Mouse (Mus musculus) testis, adult 2 months (tissue): ENCODE measurements around the gene Kdm5a.

Experiments used
- CTCF ChIP-seq: fragments of 200-500 bp; IDR thresholded peaks from 2 replicates; pipeline ENCODE4 v1.5.1; 2012; ENCODE audit warnings: low read depth, mild to moderate bottlenecking, inconsistent platforms, low read length, moderate library complexity; ENCODE audit not compliant: control insufficient read depth, insufficient read depth, insufficient replicate concordance
- POLR2A ChIP-seq: fragments of 200-500 bp; IDR thresholded peaks from 2 replicates; pipeline ENCODE4 v1.6.1; 2012; ENCODE audit warnings: low read depth, mild to moderate bottlenecking, inconsistent platforms, low read length, moderate library complexity; ENCODE audit not compliant: control insufficient read depth

GRCm38 (mm10) chr6:120464406-120464939 is 100.5 kb downstream of the Kdm5a start:
- no peak for TF ChIP-seq CTCF
- TF ChIP-seq POLR2A = no peak
